Mouse (Mus musculus): ENCODE results near the gene Cga. TPM values are rescaled to one million over a fixed set of nuclear protein-coding genes. Genes with fewer than 3 reads are reported as not detected.

Gene Cga
- 0.53 TPM in 1 of 2 replicates, not detected in the other for polyA plus RNA-seq (2015; fragmentation: Nextera tagmentation; extraction: Ambion mirVana)

GRCm38 (mm10) chr4:34893479-34893878, at the start of gene Cga:
TSS of gene Cga (plus strand) at chr4:34893779.
- 42% methylated on average over 1 of the region's 1 CpGs for WGBS
- Histone ChIP-seq H3K36me3 (no peaks in the 10 kb centered on the region), H3K9me3 (no peaks in the 10 kb centered on the region), H3K27ac (no peak within 1 kb of the TSS), H3K27me3 (peaks cover 33% of the 10 kb centered on the region), H3K4me2 (no peak within 1 kb of the TSS), H3K4me3 (no peak within 1 kb of the TSS), H3K4me1 (no peaks in the 10 kb centered on the region), H3K9ac (no peak within 1 kb of the TSS)
- ATAC-seq (ENCODE audit: insufficient number of reproducible peaks, insufficient read depth, low FRiP score, low TSS enrichment, low read depth) = no peak

DNA sequence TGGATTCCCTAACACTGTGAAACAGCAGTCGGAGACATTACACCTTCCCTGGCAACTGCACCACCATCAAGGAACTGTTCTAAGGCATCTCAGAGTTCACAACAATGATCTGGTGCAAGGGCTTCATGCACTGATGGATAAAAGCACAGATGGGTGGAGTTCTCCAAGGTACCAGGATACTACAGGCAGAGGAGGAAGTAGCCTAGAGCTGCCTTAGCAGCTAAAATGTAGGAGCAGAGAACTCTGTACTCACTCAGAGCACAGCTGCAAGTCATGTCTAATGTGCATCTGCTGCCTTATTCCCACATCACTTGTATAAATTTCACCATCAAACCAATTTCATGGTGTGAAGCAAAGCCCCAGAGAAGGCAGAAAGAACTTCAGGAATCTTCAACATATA, 49.7 kb upstream of the Cga start:
- peaks cover 8% of the 10 kb centered on the region for H3K36me3 ChIP-seq
- no peak for ATAC-seq (ENCODE audit: insufficient number of reproducible peaks, insufficient read depth, low FRiP score, low TSS enrichment, low read depth)
- H3K27ac ChIP-seq = no peak overlapping the region
- peaks cover 5% of the 10 kb centered on the region; the same call in 1 of the 2 replicates for H3K4me1 ChIP-seq
- no peaks in the 10 kb centered on the region for H3K27me3 ChIP-seq
- no peak overlapping the region for H3K4me3 ChIP-seq
- H3K4me2 ChIP-seq = no peak overlapping the region
- 94% methylated on average over 1 of the region's 1 CpGs for WGBS
- no peak overlapping the region for H3K9ac ChIP-seq
- no peaks in the 10 kb centered on the region for H3K9me3 ChIP-seq

DNA sequence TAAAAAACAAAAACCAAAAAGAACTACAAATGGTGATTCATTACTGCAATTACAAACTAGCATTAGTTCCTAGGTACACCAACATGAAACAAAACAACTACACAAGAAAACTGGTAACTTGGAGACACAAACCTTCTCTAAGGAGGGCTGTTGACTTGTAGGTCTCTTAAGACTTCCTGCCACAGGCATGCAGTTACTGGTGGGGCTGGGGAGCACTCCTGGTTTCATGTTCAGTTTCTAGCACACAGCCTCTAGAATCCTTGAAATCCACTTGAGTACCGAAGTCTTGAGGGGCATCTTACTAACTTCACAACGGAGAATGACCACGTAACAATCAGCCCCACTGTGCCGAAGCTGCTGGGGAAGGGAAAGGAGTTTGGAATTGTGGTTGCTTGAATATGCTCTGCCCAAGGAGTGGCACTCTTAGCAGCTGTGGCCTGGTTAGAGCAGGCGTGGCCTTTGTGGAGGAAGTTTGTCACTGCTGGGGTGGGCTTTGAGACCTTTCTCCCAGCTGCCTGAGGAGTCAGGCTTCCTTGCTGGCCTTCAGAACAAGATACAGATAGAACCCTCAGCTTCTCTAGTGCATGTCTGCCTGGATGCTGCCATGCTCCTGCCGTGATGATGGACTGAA, 45.8 kb upstream of the Cga start:
- Histone ChIP-seq H3K36me3 (peaks cover 20% of the 10 kb centered on the region), H3K4me1 (peaks cover 5% of the 10 kb centered on the region; the same call in 1 of the 2 replicates), H3K9me3 (0 out of 2 replicates have a peak, but pooled peaks cover 3% of the 10 kb centered on the region), H3K4me2 (no peak overlapping the region), H3K9ac (no peak overlapping the region), H3K4me3 (no peak overlapping the region), H3K27ac (no peak overlapping the region), H3K27me3 (no peaks in the 10 kb centered on the region)
- 90% methylated on average over 6 of the region's 6 CpGs for WGBS
- no peak for ATAC-seq (ENCODE audit: insufficient number of reproducible peaks, insufficient read depth, low FRiP score, low TSS enrichment, low read depth)

DNA sequence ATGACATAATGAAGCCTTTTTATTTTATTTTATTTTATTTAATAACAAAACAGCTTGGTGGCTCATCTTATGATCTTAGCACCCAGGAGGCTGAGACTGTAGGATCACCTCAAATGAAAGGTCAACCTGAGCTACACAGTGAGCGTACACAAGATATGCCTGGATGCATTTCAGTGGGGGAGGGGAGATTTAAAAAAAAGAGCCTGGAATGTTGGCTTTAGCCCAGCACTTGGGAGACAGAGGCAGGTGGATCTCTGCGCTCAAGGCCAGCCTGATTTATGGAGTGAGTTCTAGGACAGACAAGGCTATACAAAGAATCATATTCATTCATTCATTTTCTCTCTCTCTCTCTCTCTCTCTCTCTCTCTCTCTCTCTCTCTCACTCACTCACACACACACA, 43.4 kb upstream of the Cga start:
- no peak overlapping the region for H3K4me3 ChIP-seq
- H3K36me3 ChIP-seq = peaks cover 31% of the 10 kb centered on the region
- no peak overlapping the region for H3K4me2 ChIP-seq
- 95% methylated on average over 2 of the region's 2 CpGs for WGBS
- ATAC-seq (ENCODE audit: insufficient number of reproducible peaks, insufficient read depth, low FRiP score, low TSS enrichment, low read depth) = no peak
- no peaks in the 10 kb centered on the region for H3K4me1 ChIP-seq
- no peak overlapping the region for H3K9ac ChIP-seq
- 0 out of 2 replicates have a peak, but pooled peaks cover 10% of the 10 kb centered on the region for H3K9me3 ChIP-seq
- no peak overlapping the region for H3K27ac ChIP-seq
- no peaks in the 10 kb centered on the region for H3K27me3 ChIP-seq

GRCm38 (mm10) chr4:34852051-34852450, 41.5 kb upstream of the Cga start:
- 93% methylated on average over 7 of the region's 7 CpGs for WGBS
- 0 out of 2 replicates have a peak, but pooled peaks cover 10% of the 10 kb centered on the region for H3K9me3 ChIP-seq
- ATAC-seq (ENCODE audit: insufficient number of reproducible peaks, insufficient read depth, low FRiP score, low TSS enrichment, low read depth) = no peak
- no peak overlapping the region for H3K9ac ChIP-seq
- H3K4me3 ChIP-seq = no peak overlapping the region
- H3K4me2 ChIP-seq = no peak overlapping the region
- H3K36me3 ChIP-seq = peaks cover 31% of the 10 kb centered on the region
- no peaks in the 10 kb centered on the region for H3K27me3 ChIP-seq
- H3K4me1 ChIP-seq = no peaks in the 10 kb centered on the region
- H3K27ac ChIP-seq = no peak overlapping the region

- H3K4me2 ChIP-seq = no peak overlapping the region
- H3K27ac ChIP-seq = no peak overlapping the region
- peaks cover 19% of the 10 kb centered on the region for H3K36me3 ChIP-seq
- H3K4me1 ChIP-seq = peaks cover 7% of the 10 kb centered on the region; the same call in 1 of the 2 replicates
- no peaks in the 10 kb centered on the region for H3K27me3 ChIP-seq
- H3K9ac ChIP-seq = no peak overlapping the region
- H3K9me3 ChIP-seq = 0 out of 2 replicates have a peak, but pooled peaks cover 10% of the 10 kb centered on the region
- H3K4me3 ChIP-seq = no peak overlapping the region
- ATAC-seq (ENCODE audit: insufficient number of reproducible peaks, insufficient read depth, low FRiP score, low TSS enrichment, low read depth) = no peak
- WGBS = 24% methylated on average over 1 of the region's 1 CpGs
Observed at GRCm38 (mm10) chr4:34855966-34856365, 37.6 kb upstream of the Cga start.

DNA sequence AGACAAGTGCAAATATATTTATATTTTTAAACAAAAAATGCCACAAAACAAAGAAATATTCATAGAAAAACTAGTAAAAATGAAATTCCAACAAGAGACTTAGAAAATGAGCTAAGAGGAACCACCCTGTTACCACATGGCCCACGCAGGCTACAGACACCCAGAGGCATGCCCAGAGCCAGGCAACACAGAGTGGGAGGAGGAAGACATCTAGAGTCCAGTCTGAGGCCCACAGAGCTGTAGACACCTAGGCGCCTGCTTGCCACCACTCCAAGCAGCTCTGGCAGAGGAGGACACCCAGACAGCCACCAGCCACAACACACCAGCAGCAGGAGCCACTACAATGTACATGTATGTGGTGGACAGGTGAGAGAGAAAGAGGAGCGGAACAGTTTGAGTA, 34.7 kb upstream of the Cga start:
- ATAC-seq (ENCODE audit: insufficient number of reproducible peaks, insufficient read depth, low FRiP score, low TSS enrichment, low read depth) = no peak
- H3K36me3 ChIP-seq = peaks cover 6% of the 10 kb centered on the region
- H3K4me3 ChIP-seq = no peak overlapping the region
- peaks cover 7% of the 10 kb centered on the region; the same call in 1 of the 2 replicates for H3K4me1 ChIP-seq
- no peak overlapping the region for H3K4me2 ChIP-seq
- WGBS = 93% methylated on average over 3 of the region's 3 CpGs
- H3K27ac ChIP-seq = no peak overlapping the region
- no peak overlapping the region for H3K9ac ChIP-seq
- H3K27me3 ChIP-seq = no peaks in the 10 kb centered on the region
- 0 out of 2 replicates have a peak, but pooled peaks cover 6% of the 10 kb centered on the region for H3K9me3 ChIP-seq

GRCm38 (mm10) chr4:34859416-34859815, 34.2 kb upstream of the Cga start:
- Histone ChIP-seq H3K4me1 (peaks cover 9% of the 10 kb centered on the region), H3K9me3 (0 out of 2 replicates have a peak, but pooled peaks cover 1% of the 10 kb centered on the region), H3K4me3 (no peak overlapping the region), H3K36me3 (peaks cover 1% of the 10 kb centered on the region), H3K9ac (no peak overlapping the region), H3K27me3 (no peaks in the 10 kb centered on the region), H3K4me2 (no peak overlapping the region), H3K27ac (no peak overlapping the region)
- no peak for ATAC-seq (ENCODE audit: insufficient number of reproducible peaks, insufficient read depth, low FRiP score, low TSS enrichment, low read depth)
- 92% methylated on average over 3 of the region's 3 CpGs for WGBS

DNA sequence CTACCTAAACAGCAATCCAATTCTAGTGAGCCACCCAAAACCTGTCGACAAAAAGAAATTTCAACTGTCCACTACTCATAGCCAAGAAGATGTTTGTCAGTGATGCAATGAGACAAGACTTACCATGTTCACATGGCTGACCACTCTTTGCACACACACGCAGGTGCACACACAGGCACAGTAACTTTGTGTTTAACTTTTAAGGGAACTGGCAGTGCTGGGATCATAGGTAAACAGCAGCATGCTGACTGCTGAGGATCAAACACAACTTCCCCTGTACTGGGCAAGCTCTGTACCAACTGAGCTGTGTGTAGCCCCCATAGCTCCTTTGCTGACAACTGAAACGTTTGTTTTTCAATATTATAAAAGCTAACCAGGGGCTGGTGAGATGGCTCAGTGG, 32.1 kb upstream of the Cga start:
- Histone ChIP-seq H3K9ac (no peak overlapping the region), H3K27me3 (no peaks in the 10 kb centered on the region), H3K4me2 (no peak overlapping the region), H3K9me3 (no peaks in the 10 kb centered on the region), H3K36me3 (no peaks in the 10 kb centered on the region), H3K4me3 (no peak overlapping the region), H3K4me1 (peaks cover 9% of the 10 kb centered on the region), H3K27ac (no peak overlapping the region)
- WGBS = 92% methylated on average over 3 of the region's 3 CpGs
- no peak for ATAC-seq (ENCODE audit: insufficient number of reproducible peaks, insufficient read depth, low FRiP score, low TSS enrichment, low read depth)

DNA sequence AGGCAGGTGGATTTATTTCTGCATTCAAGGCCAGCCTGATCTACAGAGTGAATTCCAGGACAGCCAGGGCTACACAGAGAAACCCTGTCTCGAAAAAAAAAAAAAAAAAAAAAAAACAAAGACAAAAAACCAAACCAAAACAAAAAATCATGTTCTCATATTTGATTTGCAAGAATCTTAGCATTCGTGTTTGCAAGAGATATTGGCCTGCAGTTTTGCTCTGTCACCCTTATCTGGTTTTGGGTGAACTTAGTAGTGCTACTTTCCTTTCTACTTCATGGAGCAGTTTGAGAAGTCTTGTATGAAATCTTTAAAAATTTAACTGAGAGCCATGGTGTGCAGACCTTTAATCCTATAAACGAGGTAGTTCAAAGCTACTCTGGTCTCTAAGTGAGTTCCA, 23.8 kb upstream of the Cga start:
- Histone ChIP-seq H3K4me2 (no peak overlapping the region), H3K9me3 (no peaks in the 10 kb centered on the region), H3K36me3 (no peaks in the 10 kb centered on the region), H3K4me1 (0 out of 2 replicates have a peak, but pooled peaks cover 4% of the 10 kb centered on the region), H3K9ac (no peak overlapping the region), H3K27ac (no peak overlapping the region), H3K4me3 (no peak overlapping the region), H3K27me3 (no peaks in the 10 kb centered on the region)
- ATAC-seq (ENCODE audit: insufficient number of reproducible peaks, insufficient read depth, low FRiP score, low TSS enrichment, low read depth) = no peak
- 83% methylated on average over 3 of the region's 3 CpGs for WGBS

DNA sequence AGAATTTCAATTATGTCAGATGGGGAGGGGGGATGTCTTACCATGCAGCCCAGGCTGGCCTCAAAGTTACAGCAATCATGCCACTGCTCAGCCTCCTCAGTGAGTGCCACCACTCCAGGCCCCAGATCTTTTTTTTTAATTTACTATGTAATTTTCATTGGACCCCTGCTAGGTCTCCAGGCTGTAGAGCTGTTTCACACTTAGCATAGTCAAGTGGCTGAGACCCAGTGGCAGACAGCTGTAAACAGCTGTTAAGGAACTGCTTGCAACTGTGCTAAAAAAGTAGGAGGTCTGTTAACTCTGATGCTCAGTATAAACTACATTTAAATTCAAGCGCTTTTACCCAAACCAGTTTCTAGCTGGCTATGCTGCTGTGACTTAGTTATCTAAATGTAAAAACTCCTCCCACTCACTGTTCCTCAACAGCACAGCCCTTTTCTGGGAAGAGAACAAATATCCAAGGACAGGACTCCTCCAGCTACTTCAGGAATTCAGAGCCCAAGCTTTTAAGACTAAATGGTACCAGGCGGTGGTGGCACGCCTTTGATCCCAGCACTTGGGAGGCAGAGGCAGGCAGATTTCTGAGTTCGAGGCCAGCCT, 20.6 kb upstream of the Cga start:
- Histone ChIP-seq H3K27me3 (no peaks in the 10 kb centered on the region), H3K4me1 (0 out of 2 replicates have a peak, but pooled peaks cover 4% of the 10 kb centered on the region), H3K4me3 (no peak overlapping the region), H3K9ac (no peak overlapping the region), H3K27ac (no peak overlapping the region), H3K9me3 (no peaks in the 10 kb centered on the region), H3K36me3 (peaks cover 14% of the 10 kb centered on the region), H3K4me2 (no peak overlapping the region)
- ATAC-seq (ENCODE audit: insufficient number of reproducible peaks, insufficient read depth, low FRiP score, low TSS enrichment, low read depth) = no peak
- 93% methylated on average over 4 of the region's 4 CpGs for WGBS

- 0 out of 2 replicates have a peak, but pooled peaks cover 4% of the 10 kb centered on the region for H3K4me1 ChIP-seq
- no peaks in the 10 kb centered on the region for H3K9me3 ChIP-seq
- no peaks in the 10 kb centered on the region for H3K27me3 ChIP-seq
- H3K4me3 ChIP-seq = no peak overlapping the region
- peaks cover 23% of the 10 kb centered on the region for H3K36me3 ChIP-seq
- no peak overlapping the region for H3K9ac ChIP-seq
- no peak overlapping the region for H3K27ac ChIP-seq
- ATAC-seq (ENCODE audit: insufficient number of reproducible peaks, insufficient read depth, low FRiP score, low TSS enrichment, low read depth) = no peak
- WGBS = 78% methylated on average over 1 of the region's 1 CpGs
- no peak overlapping the region for H3K4me2 ChIP-seq
Observed at GRCm38 (mm10) chr4:34874234-34874633, 19.3 kb upstream of the Cga start.

Measured in embryonic facial prominence, embryonic 13.5 days (tissue).